Mouse (Mus musculus) megakaryocyte-erythroid progenitor cell, adult 5-6 weeks (primary cell): ENCODE data around the gene Herc4. TPM values are rescaled to one million over a fixed set of nuclear protein-coding genes. Genes with fewer than 3 reads are reported as not detected.
A peak's percentile ranks its signal among the peaks of the same experiment; 100 is the strongest.

Experiments used
- ATAC-seq: replicated peaks from 2 replicates; pipeline ENCODE4 v1.8.0; 2016; ENCODE audit warnings: mild to moderate bottlenecking, inconsistent platforms; ENCODE audit not compliant: severe bottlenecking, poor library complexity, low FRiP score, low TSS enrichment
- total RNA-seq, 2 experiments: library from RNA; stranded (forward) in 1 of 2; stranded (reverse) in 1 of 2; fragments of 200-1000, 215-1000 nt in 1 of 2; fragments of >200 nt in 1 of 2; fragmentation: Nextera tagmentation in 1 of 2; gene quantifications; 2 replicates each; pipeline ENCODE4 v1.2.3; 2014 to 2017

Gene Herc4
- total RNA-seq, 2 experiments from 2014 or later: 77.5 to 78.6 TPM

DNA sequence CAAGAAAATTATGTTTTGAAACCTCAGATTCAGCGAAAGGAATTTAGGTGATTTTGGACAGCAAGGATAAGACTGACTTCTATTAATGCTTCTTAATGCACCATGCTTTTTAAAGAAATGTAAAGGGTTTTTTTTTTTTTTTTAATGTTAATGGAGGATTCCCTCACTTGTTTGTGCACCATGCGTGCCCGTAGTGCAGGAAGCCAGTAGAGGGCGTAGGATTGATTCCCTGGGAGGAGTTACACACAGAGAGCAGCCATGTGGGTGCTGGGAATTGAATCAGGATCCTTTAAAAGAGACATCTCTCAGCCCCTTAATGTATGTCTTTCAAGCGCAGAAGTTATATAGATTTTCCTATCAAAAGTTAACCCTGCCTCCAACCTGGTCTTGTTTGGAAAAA is 1.1 kb downstream of the Herc4 start:
- peak; percentile 49; the same call in 1 of the 2 replicates for ATAC-seq

GRCm38 (mm10) chr10:63245846-63246245 is 2.2 kb downstream of the Herc4 start:
- ATAC-seq: no peak

- ATAC-seq: no peak
These were observed 3.8 kb downstream of the Herc4 start for GRCm38 (mm10) chr10:63247457-63247856.

DNA sequence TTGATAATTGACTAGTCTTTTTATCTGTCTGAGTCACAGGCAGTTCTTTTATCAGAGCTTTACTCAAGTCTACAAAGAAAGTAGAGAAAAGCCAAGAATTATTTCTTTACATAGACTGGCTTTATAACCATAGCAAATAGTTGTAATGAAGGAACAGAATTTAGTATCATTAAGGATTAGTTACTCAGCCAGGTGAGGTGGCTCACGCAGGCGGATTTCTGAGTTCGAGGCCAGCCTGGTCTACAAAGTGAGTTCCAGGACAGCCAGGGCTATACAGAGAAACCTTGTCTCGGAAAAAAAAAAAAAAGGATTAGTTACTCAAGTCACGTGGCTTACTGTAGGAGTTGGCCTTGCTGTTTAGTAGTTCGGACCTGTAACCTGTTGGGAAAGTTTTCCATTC is 4.8 kb downstream of the Herc4 start:
- no peak for ATAC-seq

GRCm38 (mm10) chr10:63258696-63259095 is 15.1 kb downstream of the Herc4 start:
- no peak for ATAC-seq

GRCm38 (mm10) chr10:63259340-63259739 is 15.7 kb downstream of the Herc4 start:
- no peak for ATAC-seq

DNA sequence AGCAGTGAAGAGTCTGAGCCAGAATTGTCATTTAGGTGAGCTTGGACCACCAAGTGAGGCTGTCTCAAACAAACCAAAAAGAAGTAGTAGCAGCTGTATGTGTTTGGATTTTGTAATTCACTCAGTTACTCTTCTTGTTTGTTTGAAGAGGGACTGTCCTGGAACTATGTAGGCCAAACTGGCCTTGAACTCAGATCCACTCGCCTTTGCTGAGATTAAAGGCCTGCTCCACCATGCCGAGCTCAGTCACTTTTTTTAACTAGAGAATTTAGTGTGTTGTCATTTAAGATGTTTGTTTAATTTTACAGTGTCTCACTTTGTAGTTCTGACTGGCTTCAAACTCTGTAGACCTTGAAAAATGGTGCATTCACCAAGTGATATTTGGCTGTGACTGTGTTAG is 24.3 kb downstream of the Herc4 start:
- no peak for ATAC-seq

GRCm38 (mm10) chr10:63272401-63272800 is 28.8 kb downstream of the Herc4 start:
- no peak for ATAC-seq

DNA sequence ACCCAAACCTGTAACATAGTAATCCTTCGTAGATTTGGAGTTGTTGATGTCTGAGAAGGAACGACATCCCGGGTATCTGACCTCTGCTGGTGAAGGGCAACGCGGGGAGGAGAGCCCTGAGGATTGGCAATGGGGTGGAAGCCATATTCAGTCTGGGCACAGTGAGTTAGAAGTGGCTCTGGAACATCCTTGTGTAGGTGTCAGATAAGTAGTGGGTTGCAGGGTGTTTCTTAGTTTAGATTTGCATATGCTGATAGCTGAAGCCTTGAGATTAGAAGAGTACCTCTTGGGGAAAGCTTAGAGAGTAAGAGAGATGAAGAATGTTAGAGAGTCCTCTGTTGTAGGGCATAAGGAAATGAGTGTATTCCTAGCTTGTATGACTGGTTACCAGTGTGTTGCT is 29.3 kb downstream of the Herc4 start:
- ATAC-seq: peak; percentile 73

DNA sequence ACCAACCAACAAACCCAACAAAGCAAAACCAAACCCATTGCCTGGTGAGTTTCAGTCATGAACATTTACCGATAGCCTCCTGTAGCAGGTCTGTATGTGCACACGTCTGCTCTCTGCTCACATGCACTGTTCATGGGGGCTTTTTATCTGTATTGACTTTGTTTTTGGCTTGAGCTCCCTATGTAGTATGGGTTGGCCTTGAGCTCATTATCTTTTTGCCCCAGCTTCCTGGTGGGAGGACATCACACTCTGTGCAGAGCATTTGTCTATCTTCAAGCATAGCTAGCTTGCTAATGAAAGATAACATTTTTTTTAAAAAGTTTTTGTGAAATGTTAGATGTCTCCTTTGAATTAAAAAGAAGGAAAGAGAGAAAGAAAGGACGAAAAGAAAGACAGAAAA is 33.4 kb downstream of the Herc4 start:
- peak; percentile 96 for ATAC-seq

DNA sequence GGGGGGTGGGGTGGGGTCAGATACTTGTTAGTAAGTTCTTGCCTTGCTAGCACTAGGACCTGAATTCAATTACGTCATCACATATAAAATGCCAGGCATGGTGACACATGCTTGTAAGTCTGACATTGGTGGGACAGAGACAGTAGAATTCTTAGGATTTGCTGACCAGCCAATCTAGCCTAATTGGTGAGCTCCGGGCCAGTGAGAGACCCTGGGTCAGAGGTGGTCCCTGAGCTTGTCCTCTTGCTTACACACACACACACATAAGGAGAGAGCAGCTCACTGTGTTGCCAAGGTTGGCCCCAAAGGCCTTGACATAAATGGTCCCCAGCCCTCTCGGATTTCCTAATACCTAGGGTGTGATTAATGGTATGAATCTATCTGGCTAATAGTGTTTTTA is 36.2 kb downstream of the Herc4 start:
- no peak for ATAC-seq

DNA sequence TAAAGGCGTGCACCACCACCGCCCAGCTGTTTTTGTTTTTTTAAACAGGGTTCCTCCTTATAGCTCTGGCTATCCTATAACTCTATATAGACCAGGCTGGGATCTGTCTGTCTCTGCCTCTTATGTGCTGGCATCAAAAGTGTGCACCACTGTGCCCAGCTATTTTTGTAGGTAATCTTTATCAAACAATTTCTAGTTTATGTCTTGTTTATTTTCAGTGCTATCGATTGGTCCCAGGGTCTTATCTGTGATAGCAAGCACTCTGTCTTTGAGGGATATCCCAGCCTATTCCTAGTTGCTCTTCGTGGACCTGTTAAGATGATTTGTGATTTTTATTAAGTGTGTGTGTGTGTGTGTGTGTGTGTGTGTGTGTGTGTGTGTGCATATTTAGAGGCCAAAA is 38.8 kb downstream of the Herc4 start:
- ATAC-seq: peak; percentile 59

- no peak for ATAC-seq
These were observed 39.2 kb downstream of the Herc4 start for GRCm38 (mm10) chr10:63282846-63283245.

GRCm38 (mm10) chr10:63302356-63302755 is 58.7 kb downstream of the Herc4 start:
- no peak for ATAC-seq

GRCm38 (mm10) chr10:63308582-63309366 is 65.2 kb downstream of the Herc4 start:
- peak; percentile 96 for ATAC-seq

GRCm38 (mm10) chr10:63313726-63314125 is 70.1 kb downstream of the Herc4 start:
- no peak for ATAC-seq

DNA sequence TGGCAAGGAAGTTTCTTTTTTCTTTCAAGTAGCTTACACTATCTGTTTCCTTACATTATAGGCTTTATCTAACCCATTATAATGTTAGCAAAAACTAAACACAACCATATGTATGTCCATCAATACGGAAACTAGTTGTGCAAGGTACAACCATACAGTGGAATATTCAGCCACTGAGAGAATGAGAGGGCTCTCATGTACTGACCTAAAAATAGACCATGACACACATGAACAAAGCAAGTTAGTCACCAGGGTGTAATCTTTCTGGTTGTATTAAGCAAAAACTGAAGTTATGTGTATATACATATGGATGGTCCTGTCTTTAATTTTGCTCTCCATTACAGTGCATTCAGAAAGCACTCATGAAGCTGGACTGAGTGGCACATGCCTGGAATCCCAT is 83.5 kb downstream of the Herc4 start:
- no peak for ATAC-seq

DNA sequence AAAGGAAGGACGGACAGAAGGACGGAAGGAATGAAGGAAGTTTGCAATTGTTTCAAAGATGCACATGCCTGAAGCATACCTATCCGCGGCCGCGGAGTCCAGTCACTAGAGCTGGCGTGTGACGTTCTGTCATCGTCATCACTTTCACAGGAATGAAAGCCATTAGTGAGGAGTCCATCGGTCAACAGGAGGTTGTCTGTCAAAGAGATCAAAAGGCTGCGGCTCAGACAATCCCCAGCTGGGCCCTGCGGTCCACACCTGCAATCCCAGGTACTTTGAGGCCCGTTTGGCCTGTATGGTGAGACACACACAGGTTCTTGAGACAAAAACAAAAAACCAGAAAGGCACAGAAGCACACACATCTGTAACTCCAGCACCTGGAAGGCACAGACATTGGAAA is 93.3 kb downstream of the Herc4 start:
- ATAC-seq: no peak

DNA sequence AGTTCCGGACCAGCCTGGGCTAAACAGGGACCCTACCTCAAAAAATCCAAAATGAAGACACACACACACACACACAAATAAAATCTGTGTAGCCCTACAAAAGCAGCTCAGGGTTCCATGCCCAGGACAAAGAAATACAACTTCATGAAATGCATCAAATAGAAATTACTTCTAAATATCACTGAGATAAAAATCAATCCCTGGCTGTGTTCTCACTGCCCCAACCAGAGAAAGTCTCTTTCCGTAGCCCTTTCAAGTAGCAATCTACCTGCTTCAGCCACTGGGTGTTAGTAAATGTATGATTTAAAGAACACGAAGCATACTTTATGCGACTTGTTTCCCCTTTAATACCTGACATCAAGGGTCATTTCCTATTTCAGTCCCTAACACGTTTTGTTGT is 93.7 kb downstream of the Herc4 start:
- no peak for ATAC-seq

- ATAC-seq: peak; percentile 13; the same call in 1 of the 2 replicates
These were observed 94.6 kb downstream of the Herc4 start for GRCm38 (mm10) chr10:63337951-63338836.
